ENCODE assay signal across 8 mouse cellular contexts in genomic region chr12:86823488-86823854, GRCm38 (mm10).
DNase-seq lines count a peak whose midpoint lies in the region; ATAC-seq and TF ChIP-seq lines count a peak whose summit lies in the region.

No protein-coding gene starts in this region.

- peaks cover 31% of the 10 kb centered on the region for H3K4me1 ChIP-seq in lung, adult 2 months (ENCODE audit: control insufficient read depth, insufficient read depth, low read length)
- peaks cover 53% of the 10 kb centered on the region for H3K4me1 ChIP-seq in embryonic facial prominence, embryonic 14.5 days (ENCODE audit: control insufficient read depth, insufficient read depth, low read length)
- peaks cover 35% of the 10 kb centered on the region for H3K4me1 ChIP-seq in intestine, embryonic 15.5 days (replicated peaks)
- H3K4me1 ChIP-seq in neural tube, embryonic 13.5 days (replicated peaks) = peaks cover 73% of the 10 kb centered on the region

- TF ChIP-seq CTCF in lung, adult 2 months (IDR thresholded peaks at IDR 0.05; ENCODE audit: insufficient read depth, low read length) = no peak

- H3K4me2 ChIP-seq in embryonic facial prominence, embryonic 14.5 days (ENCODE audit: low read depth, low read length) = peak overlapping the region; percentile 52
- H3K4me2 ChIP-seq in intestine, embryonic 15.5 days (replicated peaks) = peak overlapping the region; percentile 55
- H3K4me2 ChIP-seq in neural tube, embryonic 13.5 days = peak overlapping the region; percentile 46

- H3K27me3 ChIP-seq in embryonic facial prominence, embryonic 14.5 days (replicated peaks; ENCODE audit: control insufficient read depth, insufficient read depth, low read length) = no peaks in the 10 kb centered on the region
- H3K27me3 ChIP-seq in intestine, embryonic 15.5 days (replicated peaks) = no peaks in the 10 kb centered on the region
- no peaks in the 10 kb centered on the region for H3K27me3 ChIP-seq in neural tube, embryonic 13.5 days

- ATAC-seq in embryonic facial prominence, embryonic 14.5 days (ENCODE audit: low read depth) = no peak
- ATAC-seq in intestine, embryonic 15.5 days = no peak
- ATAC-seq in neural tube, embryonic 13.5 days (ENCODE audit: low read depth) = peak; percentile 21; the same call in 1 of the 2 replicates

- H3K36me3 ChIP-seq in embryonic facial prominence, embryonic 14.5 days (ENCODE audit: control insufficient read depth, insufficient read depth, low read length) = no peaks in the 10 kb centered on the region
- no peaks in the 10 kb centered on the region for H3K36me3 ChIP-seq in intestine, embryonic 15.5 days
- H3K36me3 ChIP-seq in neural tube, embryonic 13.5 days = no peaks in the 10 kb centered on the region

- no peaks in the 10 kb centered on the region for H3K9me3 ChIP-seq in embryonic facial prominence, embryonic 14.5 days (ENCODE audit: control insufficient read depth, low read length)
- H3K9me3 ChIP-seq in intestine, embryonic 15.5 days = no peaks in the 10 kb centered on the region
- no peaks in the 10 kb centered on the region for H3K9me3 ChIP-seq in neural tube, embryonic 13.5 days

- no peak for DNase-seq in lung, adult 2 months
- DNase-seq in lung, adult 18-20 months = no peak
- DNase-seq in embryonic facial prominence, embryonic 14.5 days (ENCODE audit: low spot score) = no peak
- no peak for DNase-seq in ovary, postnatal 36 days (ENCODE audit: low spot score)
- no peak for DNase-seq in urinary bladder, adult 2 months (ENCODE audit: low spot score)
- no peak for DNase-seq in right cerebral cortex, postnatal 36 days (ENCODE audit: low spot score in 2 of 2)

- peak overlapping the region; percentile 66 for H3K9ac ChIP-seq in embryonic facial prominence, embryonic 14.5 days (ENCODE audit: low read depth, low read length)
- peak overlapping the region; percentile 44 for H3K9ac ChIP-seq in intestine, embryonic 15.5 days
- peak overlapping the region; percentile 69 for H3K9ac ChIP-seq in neural tube, embryonic 13.5 days

- H3K27ac ChIP-seq in embryonic facial prominence, embryonic 14.5 days (replicated peaks; ENCODE audit: low read depth, low read length) = peak overlapping the region; percentile 98
- peak overlapping the region; percentile 95 for H3K27ac ChIP-seq in intestine, embryonic 15.5 days
- peak overlapping the region; percentile 100 for H3K27ac ChIP-seq in neural tube, embryonic 13.5 days (replicated peaks)

- TF ChIP-seq POLR2A in lung, adult 2 months (IDR thresholded peaks at IDR 0.05; ENCODE audit: borderline replicate concordance, extremely low read depth, low read depth, low read length) = no peak

- peak overlapping the region; percentile 60 for H3K4me3 ChIP-seq in lung, adult 2 months (replicated peaks; ENCODE audit: extremely low read depth, low read depth, low read length)
- peak overlapping the region; percentile 24 for H3K4me3 ChIP-seq in embryonic facial prominence, embryonic 14.5 days (ENCODE audit: low read depth, low read length)
- peak overlapping the region; percentile 23 for H3K4me3 ChIP-seq in intestine, embryonic 15.5 days (replicated peaks)
- peak overlapping the region; percentile 13; the same call in 1 of the 2 replicates for H3K4me3 ChIP-seq in neural tube, embryonic 13.5 days

- WGBS in lung, adult 2 months = 84% methylated on average over 1 of the region's 4 CpGs
- WGBS in embryonic facial prominence, embryonic 14.5 days = 52% methylated on average over 4 of the region's 4 CpGs
- WGBS in intestine, embryonic 15.5 days = 63% methylated on average over 4 of the region's 4 CpGs
- 52% methylated on average over 4 of the region's 4 CpGs for WGBS in neural tube, embryonic 13.5 days
